Mouse (Mus musculus) ES-E14 (cell line): ENCODE measurements at regions not wholly inside any gene's neighbourhood (a gene's known extent, or its start where the extent isn't known, plus 50 kb on each side); places are given as distances from the start of the nearest gene placed in this dataset.
A peak's percentile ranks its signal among the peaks of the same experiment; 100 is the strongest.

Source experiments
- DNase-seq: peaks from one replicate; pipeline ENCODE4 v3.0.0-alpha.2; 2013; ENCODE audit warnings: low read depth, low spot score
- H3K27ac ChIP-seq: 2 replicates; pipeline ENCODE4 v1.5.1; 2012; ENCODE audit warnings: low read depth, mild to moderate bottlenecking, low read length, moderate library complexity, mixed read lengths; ENCODE audit not compliant: poor library complexity, insufficient read depth, severe bottlenecking
- H3K36me3 ChIP-seq: 2 replicates; pipeline ENCODE4 v1.6.1; 2012; ENCODE audit warnings: mild to moderate bottlenecking, low read length, moderate library complexity, mixed read lengths; ENCODE audit not compliant: control insufficient read depth, poor library complexity, insufficient read depth, severe bottlenecking
- H3K4me1 ChIP-seq, 2 experiments: fragments of 150-350 bp in 1 of 2; sonication (generic) in 1 of 2; 2 replicates each; pipeline ENCODE4 v1.6.1; 2012; ENCODE audit warnings: low read length in 2 of 2, mild to moderate bottlenecking in 1 of 2, mixed read lengths in 1 of 2; ENCODE audit not compliant: control insufficient read depth in 2 of 2, insufficient read depth in 2 of 2, poor library complexity in 1 of 2
- H3K4me3 ChIP-seq, 2 experiments: fragments of 150-350 bp in 1 of 2; sonication (generic) in 1 of 2; 2 replicates each; pipeline ENCODE4 v1.5.1; 2012; ENCODE audit warnings: low read length in 2 of 2, low read depth in 1 of 2, mild to moderate bottlenecking in 1 of 2, mixed read lengths in 1 of 2; ENCODE audit not compliant: insufficient read depth in 1 of 2, poor library complexity in 1 of 2, severe bottlenecking in 1 of 2
- H3K9ac ChIP-seq: 2 replicates; pipeline ENCODE4 v1.6.1; 2012; ENCODE audit warnings: low read depth, mild to moderate bottlenecking, low read length, mixed read lengths; ENCODE audit not compliant: poor library complexity, insufficient read depth, severe bottlenecking
- H3K9me3 ChIP-seq: fragments of 150-350 bp; sonication (generic); 2 replicates; pipeline ENCODE4 v1.6.1; 2012; ENCODE audit warnings: low read depth, mild to moderate bottlenecking, low read length; ENCODE audit not compliant: control insufficient read depth, insufficient read depth
- CHD2 ChIP-seq: IDR thresholded peaks from 2 replicates; pipeline ENCODE4 v1.6.1; 2014; ENCODE audit warnings: mild to moderate bottlenecking, low read depth, low read length, inconsistent platforms
- HCFC1 ChIP-seq: IDR thresholded peaks from 2 replicates; pipeline ENCODE4 v1.6.1; 2012; ENCODE audit warnings: low read length, inconsistent platforms, borderline replicate concordance; ENCODE audit not compliant: insufficient read depth
- MAFK ChIP-seq: IDR thresholded peaks from 2 replicates; pipeline ENCODE4 v1.6.1; 2014; ENCODE audit warnings: mild to moderate bottlenecking, low read depth, low read length, inconsistent platforms; ENCODE audit not compliant: insufficient read depth
- ZC3H11A ChIP-seq: IDR thresholded peaks from 2 replicates; pipeline ENCODE4 v1.6.1; 2012; ENCODE audit warnings: low read depth, mild to moderate bottlenecking, inconsistent platforms, low read length, borderline replicate concordance
- ZNF384 ChIP-seq: IDR thresholded peaks from 2 replicates; pipeline ENCODE4 v1.6.1; 2012; ENCODE audit warnings: low read depth, low read length, inconsistent platforms
- in situ Hi-C, 2 experiments: fragments of 600-800 bp; cut with MboI; formaldehyde crosslinking; loops; one replicate each; pipeline ENCODE4 v1.15.1; 2025; ENCODE audit warnings: low sequenced_read_pairs in 2 of 2, inconsistent platforms in 1 of 2; ENCODE audit not compliant: unreplicated experiment in 2 of 2

DNA sequence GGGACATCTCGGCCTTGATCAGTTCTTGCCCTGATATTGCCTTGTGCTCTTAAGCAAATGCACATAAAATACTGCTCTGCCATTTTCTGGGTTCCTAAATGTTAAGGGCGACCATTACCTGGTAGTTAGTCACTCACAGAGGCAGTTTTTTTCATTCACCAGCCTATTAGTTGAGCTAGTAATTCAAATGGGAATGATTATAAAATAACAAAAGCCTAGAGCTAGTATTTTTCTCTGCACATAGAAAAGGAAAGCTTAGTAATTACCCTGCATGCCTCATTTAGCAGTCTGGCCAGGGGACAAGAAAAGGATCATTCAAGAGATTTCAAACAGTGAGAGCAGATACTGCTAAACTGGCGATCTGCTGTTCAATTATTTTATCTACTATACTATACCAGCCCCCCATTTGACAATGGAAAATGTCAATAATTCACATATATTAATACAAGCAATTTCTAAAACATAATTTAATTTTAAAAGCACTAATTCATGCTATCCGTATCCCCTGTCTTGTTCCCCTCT lies 645.1 kb downstream of the Pdha2 start:
- H3K36me3 ChIP-seq = no peaks in the 10 kb centered on the region
- no peak for DNase-seq
- TF ChIP-seq ZNF384 = no peak
- TF ChIP-seq MAFK = no peak
- H3K4me1 ChIP-seq = no peaks in the 10 kb centered on the region
- no peak overlapping the region for H3K9ac ChIP-seq
- no peaks in the 10 kb centered on the region for H3K9me3 ChIP-seq
- H3K4me3 ChIP-seq = no peak overlapping the region
- in situ Hi-C loops = no loop called here
- no peak overlapping the region for H3K27ac ChIP-seq

DNA sequence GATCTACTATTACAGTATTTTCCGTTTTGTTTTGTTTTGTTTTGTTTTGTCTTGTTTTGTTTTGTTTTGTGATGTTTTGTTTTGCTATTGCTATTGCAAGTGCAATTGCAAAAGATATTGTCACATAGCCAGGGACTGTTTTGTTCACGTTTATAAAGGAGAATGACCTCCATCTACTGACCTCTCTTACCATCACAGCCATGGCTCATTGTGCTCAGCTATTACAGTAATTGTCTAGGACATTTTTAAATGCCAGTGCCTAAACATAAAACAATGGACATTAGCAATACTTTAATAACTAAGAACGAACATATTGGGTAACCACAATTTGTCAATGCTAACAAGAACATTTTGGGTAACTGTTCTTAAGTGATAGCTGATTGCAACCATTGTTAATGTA lies 657.4 kb downstream of the Pdha2 start:
- H3K9me3 ChIP-seq = no peaks in the 10 kb centered on the region
- H3K9ac ChIP-seq = no peak overlapping the region
- DNase-seq = no peak
- H3K4me3 ChIP-seq = no peak overlapping the region
- H3K27ac ChIP-seq = no peak overlapping the region
- in situ Hi-C loops = no loop called here
- H3K36me3 ChIP-seq = no peaks in the 10 kb centered on the region
- TF ChIP-seq CHD2 = no peak
- no peak for TF ChIP-seq ZC3H11A
- TF ChIP-seq HCFC1 = no peak
- no peak for TF ChIP-seq ZNF384
- no peak for TF ChIP-seq MAFK
- H3K4me1 ChIP-seq = no peaks in the 10 kb centered on the region

GRCm38 (mm10) chr3:140548483-140548882 lies 663.7 kb downstream of the Pdha2 start:
- TF ChIP-seq HCFC1 = no peak
- no peak for TF ChIP-seq CHD2
- no peak for TF ChIP-seq ZC3H11A
- TF ChIP-seq ZNF384 = no peak
- TF ChIP-seq MAFK = no peak
- no peak for DNase-seq
- H3K36me3 ChIP-seq = no peaks in the 10 kb centered on the region
- H3K27ac ChIP-seq = no peak overlapping the region
- no peaks in the 10 kb centered on the region for H3K9me3 ChIP-seq
- H3K4me1 ChIP-seq = no peaks in the 10 kb centered on the region
- in situ Hi-C loops = no loop called here
- H3K9ac ChIP-seq = no peak overlapping the region
- no peak overlapping the region for H3K4me3 ChIP-seq

DNA sequence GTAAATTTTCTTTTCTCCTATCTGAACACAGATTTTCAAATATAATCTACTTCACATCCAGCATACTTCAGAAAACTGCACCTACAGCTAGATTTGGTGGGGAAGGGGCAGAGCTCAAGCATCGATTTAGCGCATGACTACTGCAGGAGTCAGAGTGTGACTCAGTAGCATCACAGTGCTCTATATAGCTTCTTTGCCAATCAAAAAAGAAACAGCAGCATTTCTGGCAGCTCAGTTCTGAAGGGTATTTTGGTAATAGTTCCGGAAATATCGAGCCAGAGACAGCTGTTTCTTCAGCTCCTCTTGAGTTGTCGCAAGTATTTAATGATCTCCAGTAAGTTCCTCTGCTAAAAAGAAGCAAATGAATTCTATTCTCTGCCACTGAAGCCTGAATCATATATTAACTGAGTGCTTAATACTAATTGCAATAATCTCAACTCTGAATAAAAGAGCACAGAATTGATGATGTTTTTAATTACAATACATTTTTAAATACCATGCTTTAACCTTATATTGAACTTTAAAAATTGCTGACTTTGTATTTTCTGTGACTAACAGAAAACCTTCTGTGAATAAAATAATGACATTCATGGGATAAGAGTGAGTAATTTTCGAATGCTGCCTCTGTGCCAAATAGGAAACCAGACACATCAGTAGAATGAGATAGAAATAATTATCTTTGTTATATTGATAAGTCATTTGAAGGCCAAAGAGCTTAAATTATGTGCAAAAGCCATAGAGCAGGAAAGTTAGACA lies 680.2 kb downstream of the Pdha2 start:
- DNase-seq = no peak
- no peak overlapping the region for H3K4me3 ChIP-seq
- no peaks in the 10 kb centered on the region for H3K9me3 ChIP-seq
- H3K27ac ChIP-seq = no peak overlapping the region
- no peaks in the 10 kb centered on the region for H3K4me1 ChIP-seq
- no peak overlapping the region for H3K9ac ChIP-seq
- in situ Hi-C loops = no loop called here
- H3K36me3 ChIP-seq = no peaks in the 10 kb centered on the region
- TF ChIP-seq MAFK (peak; percentile 59; the same call in 1 of the 2 replicates), ZNF384 (no peak)

GRCm38 (mm10) chr3:140521653-140522278 lies 690.4 kb downstream of the Pdha2 start:
- DNase-seq = no peak
- in situ Hi-C loops = no loop called here

More at GRCm38 (mm10) chr3:140521653-140522278, 690.4 kb downstream of the Pdha2 start:
- Histone ChIP-seq H3K27ac (no peak overlapping the region), H3K36me3 (no peaks in the 10 kb centered on the region), H3K4me1 (no peaks in the 10 kb centered on the region), H3K9ac (no peak overlapping the region), H3K9me3 (no peaks in the 10 kb centered on the region), H3K4me3 (no peak overlapping the region)
- TF ChIP-seq ZNF384 (no peak), MAFK (no peak), ZC3H11A (no peak), CHD2 (no peak), HCFC1 (no peak)
